Mouse (Mus musculus) Muller cell, postnatal 12 days (primary cell): ENCODE measurements around the gene Exosc3.

Experiments
- DNase-seq: peaks from one replicate; pipeline ENCODE4 v3.0.0-alpha.2; 2015; ENCODE audit errors: inconsistent ontology term

Gene Exosc3

GRCm38 (mm10) chr4:45279981-45280548 lies 62.5 kb downstream of the Exosc3 start:
- peak; percentile 55 for DNase-seq

- DNase-seq = peak; percentile 22
Measured at GRCm38 (mm10) chr4:45279292-45279691, 63.2 kb downstream of the Exosc3 start.

DNA sequence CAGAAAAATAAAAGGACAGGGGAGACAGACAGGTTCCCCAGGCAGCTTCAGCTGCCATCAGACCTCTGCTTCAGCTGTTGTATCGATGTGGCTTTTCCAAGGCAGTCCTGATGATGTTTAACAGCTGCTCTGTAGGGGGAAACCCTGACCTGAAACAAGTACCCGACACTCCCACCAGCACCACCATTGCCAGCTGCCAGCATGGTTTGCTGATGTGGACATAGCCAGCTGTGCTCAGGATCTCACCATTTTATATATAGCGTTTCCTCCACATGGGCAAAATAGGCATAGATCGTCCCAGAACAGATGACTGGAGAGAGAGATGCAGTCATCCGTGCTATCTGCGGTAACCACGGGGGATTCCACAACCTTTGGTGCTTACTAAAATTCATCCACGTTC lies 66.8 kb downstream of the Exosc3 start:
- no peak for DNase-seq

GRCm38 (mm10) chr4:45271041-45271452 lies 71.5 kb downstream of the Exosc3 start:
- DNase-seq = peak; percentile 33

- no peak for DNase-seq
Measured at GRCm38 (mm10) chr4:45267883-45268282, 74.6 kb downstream of the Exosc3 start.
